Mouse (Mus musculus): ENCODE data around the gene Brsk1. TPM values are rescaled to one million over a fixed set of nuclear protein-coding genes. Genes with fewer than 3 reads are reported as not detected.

Gene Brsk1
- polyA plus RNA-seq, 1 experiment from 2014 or later = 1.7 TPM

- no peaks in the 10 kb centered on the region for H3K27me3 ChIP-seq (ENCODE audit: control insufficient read depth, insufficient read depth, low read length)
- H3K4me1 ChIP-seq (ENCODE audit: control insufficient read depth, insufficient read depth, low read length) = peaks cover 35% of the 10 kb centered on the region
- ATAC-seq (replicated peaks; ENCODE audit: insufficient number of reproducible peaks, low FRiP score, low TSS enrichment) = no peak
- no peak overlapping the region for H3K27ac ChIP-seq (ENCODE audit: low read depth, low read length)
- WGBS (ENCODE audit: insufficient replicate concordance) = 78% methylated on average over 5 of the region's 5 CpGs
- H3K9ac ChIP-seq (ENCODE audit: low read depth, low read length) = no peak overlapping the region
- no peak overlapping the region for H3K4me2 ChIP-seq
- no peaks in the 10 kb centered on the region; the same call in 1 of the 2 replicates for H3K36me3 ChIP-seq (ENCODE audit: control insufficient read depth, insufficient read depth, low read length)
- H3K9me3 ChIP-seq (replicated peaks; ENCODE audit: control insufficient read depth, low read length) = no peaks in the 10 kb centered on the region
- no peak overlapping the region for H3K4me3 ChIP-seq (ENCODE audit: low read depth, low read length)
Observed at GRCm38 (mm10) chr7:4653351-4653750, 37.1 kb upstream of the Brsk1 start.

- H3K36me3 ChIP-seq (ENCODE audit: control insufficient read depth, insufficient read depth, low read length) = no peaks in the 10 kb centered on the region; the same call in 1 of the 2 replicates
- H3K9me3 ChIP-seq (replicated peaks; ENCODE audit: control insufficient read depth, low read length) = no peaks in the 10 kb centered on the region
- H3K27me3 ChIP-seq (ENCODE audit: control insufficient read depth, insufficient read depth, low read length) = no peaks in the 10 kb centered on the region
- 79% methylated on average over 7 of the region's 7 CpGs for WGBS (ENCODE audit: insufficient replicate concordance)
- no peak overlapping the region for H3K4me2 ChIP-seq
- H3K4me3 ChIP-seq (ENCODE audit: low read depth, low read length) = no peak overlapping the region
- ATAC-seq (replicated peaks; ENCODE audit: insufficient number of reproducible peaks, low FRiP score, low TSS enrichment) = no peak
- peaks cover 35% of the 10 kb centered on the region for H3K4me1 ChIP-seq (ENCODE audit: control insufficient read depth, insufficient read depth, low read length)
- H3K9ac ChIP-seq (ENCODE audit: low read depth, low read length) = no peak overlapping the region
- no peak overlapping the region for H3K27ac ChIP-seq (ENCODE audit: low read depth, low read length)
Observed at GRCm38 (mm10) chr7:4653780-4654179, 36.6 kb upstream of the Brsk1 start.

GRCm38 (mm10) chr7:4654221-4654620 is 36.2 kb upstream of the Brsk1 start:
- Histone ChIP-seq H3K4me3 (ENCODE audit: low read depth, low read length) (no peak overlapping the region), H3K4me2 (no peak overlapping the region), H3K4me1 (ENCODE audit: control insufficient read depth, insufficient read depth, low read length) (peaks cover 35% of the 10 kb centered on the region), H3K9ac (ENCODE audit: low read depth, low read length) (no peak overlapping the region), H3K27me3 (ENCODE audit: control insufficient read depth, insufficient read depth, low read length) (no peaks in the 10 kb centered on the region), H3K9me3 (replicated peaks; ENCODE audit: control insufficient read depth, low read length) (no peaks in the 10 kb centered on the region), H3K27ac (ENCODE audit: low read depth, low read length) (no peak overlapping the region), H3K36me3 (ENCODE audit: control insufficient read depth, insufficient read depth, low read length) (no peaks in the 10 kb centered on the region; the same call in 1 of the 2 replicates)
- WGBS (ENCODE audit: insufficient replicate concordance) = 57% methylated on average over 2 of the region's 2 CpGs
- no peak for ATAC-seq (replicated peaks; ENCODE audit: insufficient number of reproducible peaks, low FRiP score, low TSS enrichment)

GRCm38 (mm10) chr7:4655393-4655792 is 35.0 kb upstream of the Brsk1 start:
- Histone ChIP-seq H3K9me3 (replicated peaks; ENCODE audit: control insufficient read depth, low read length) (no peaks in the 10 kb centered on the region), H3K4me2 (no peak overlapping the region), H3K36me3 (ENCODE audit: control insufficient read depth, insufficient read depth, low read length) (no peaks in the 10 kb centered on the region; the same call in 1 of the 2 replicates), H3K4me1 (ENCODE audit: control insufficient read depth, insufficient read depth, low read length) (peaks cover 42% of the 10 kb centered on the region), H3K9ac (ENCODE audit: low read depth, low read length) (no peak overlapping the region), H3K27ac (ENCODE audit: low read depth, low read length) (no peak overlapping the region), H3K27me3 (ENCODE audit: control insufficient read depth, insufficient read depth, low read length) (no peaks in the 10 kb centered on the region), H3K4me3 (ENCODE audit: low read depth, low read length) (no peak overlapping the region)
- ATAC-seq (replicated peaks; ENCODE audit: insufficient number of reproducible peaks, low FRiP score, low TSS enrichment) = no peak
- 89% methylated on average over 4 of the region's 4 CpGs for WGBS (ENCODE audit: insufficient replicate concordance)

GRCm38 (mm10) chr7:4655916-4656315 is 34.5 kb upstream of the Brsk1 start:
- Histone ChIP-seq H3K9ac (ENCODE audit: low read depth, low read length) (no peak overlapping the region), H3K4me3 (ENCODE audit: low read depth, low read length) (no peak overlapping the region), H3K4me1 (ENCODE audit: control insufficient read depth, insufficient read depth, low read length) (peaks cover 42% of the 10 kb centered on the region), H3K27me3 (ENCODE audit: control insufficient read depth, insufficient read depth, low read length) (no peaks in the 10 kb centered on the region), H3K4me2 (peak overlapping the region; percentile 71), H3K27ac (ENCODE audit: low read depth, low read length) (no peak overlapping the region), H3K36me3 (ENCODE audit: control insufficient read depth, insufficient read depth, low read length) (no peaks in the 10 kb centered on the region; the same call in 1 of the 2 replicates), H3K9me3 (replicated peaks; ENCODE audit: control insufficient read depth, low read length) (no peaks in the 10 kb centered on the region)
- ATAC-seq (replicated peaks; ENCODE audit: insufficient number of reproducible peaks, low FRiP score, low TSS enrichment) = no peak
- WGBS (ENCODE audit: insufficient replicate concordance) = 75% methylated on average over 1 of the region's 1 CpGs

GRCm38 (mm10) chr7:4656818-4657217 is 33.6 kb upstream of the Brsk1 start:
- ATAC-seq (replicated peaks; ENCODE audit: insufficient number of reproducible peaks, low FRiP score, low TSS enrichment) = no peak
- 54% methylated on average over 1 of the region's 1 CpGs for WGBS (ENCODE audit: insufficient replicate concordance)
- peak overlapping the region; percentile 91; the same call in 1 of the 2 replicates for H3K4me3 ChIP-seq (ENCODE audit: low read depth, low read length)
- H3K27ac ChIP-seq (ENCODE audit: low read depth, low read length) = no peak overlapping the region
- H3K4me1 ChIP-seq (ENCODE audit: control insufficient read depth, insufficient read depth, low read length) = peaks cover 42% of the 10 kb centered on the region
- H3K9ac ChIP-seq (ENCODE audit: low read depth, low read length) = no peak overlapping the region
- H3K9me3 ChIP-seq (replicated peaks; ENCODE audit: control insufficient read depth, low read length) = no peaks in the 10 kb centered on the region
- H3K36me3 ChIP-seq (ENCODE audit: control insufficient read depth, insufficient read depth, low read length) = no peaks in the 10 kb centered on the region
- H3K27me3 ChIP-seq (ENCODE audit: control insufficient read depth, insufficient read depth, low read length) = no peaks in the 10 kb centered on the region
- H3K4me2 ChIP-seq = peak overlapping the region; percentile 71

- no peak for ATAC-seq (replicated peaks; ENCODE audit: insufficient number of reproducible peaks, low FRiP score, low TSS enrichment)
- H3K9me3 ChIP-seq (replicated peaks; ENCODE audit: control insufficient read depth, low read length) = no peaks in the 10 kb centered on the region
- H3K27ac ChIP-seq (ENCODE audit: low read depth, low read length) = peak overlapping the region; percentile 22; the same call in 1 of the 2 replicates
- H3K4me2 ChIP-seq = peak overlapping the region; percentile 71
- peaks cover 3% of the 10 kb centered on the region for H3K36me3 ChIP-seq (ENCODE audit: control insufficient read depth, insufficient read depth, low read length)
- H3K27me3 ChIP-seq (ENCODE audit: control insufficient read depth, insufficient read depth, low read length) = no peaks in the 10 kb centered on the region
- peak overlapping the region; percentile 94 for H3K9ac ChIP-seq (ENCODE audit: low read depth, low read length)
- H3K4me3 ChIP-seq (ENCODE audit: low read depth, low read length) = peak overlapping the region; percentile 91
- WGBS (ENCODE audit: insufficient replicate concordance) = 45% methylated on average over 9 of the region's 9 CpGs
- H3K4me1 ChIP-seq (ENCODE audit: control insufficient read depth, insufficient read depth, low read length) = peaks cover 37% of the 10 kb centered on the region
Observed at GRCm38 (mm10) chr7:4657521-4658127, 32.8 kb upstream of the Brsk1 start.

GRCm38 (mm10) chr7:4658128-4658907 is 32.1 kb upstream of the Brsk1 start:
- under 1% methylated on average over 63 of the region's 78 CpGs for whole genome bisulfite sequencing (ENCODE audit: insufficient replicate concordance)
- no peaks in the 10 kb centered on the region for H3K27me3 ChIP-seq (ENCODE audit: control insufficient read depth, insufficient read depth, low read length)
- H3K27ac ChIP-seq (ENCODE audit: low read depth, low read length) = peak overlapping the region; percentile 96
- H3K4me1 ChIP-seq (ENCODE audit: control insufficient read depth, insufficient read depth, low read length) = peaks cover 35% of the 10 kb centered on the region
- peak overlapping the region; percentile 91 for H3K4me3 ChIP-seq (ENCODE audit: low read depth, low read length)
- no peaks in the 10 kb centered on the region for H3K9me3 ChIP-seq (replicated peaks; ENCODE audit: control insufficient read depth, low read length)
- ATAC-seq (replicated peaks; ENCODE audit: insufficient number of reproducible peaks, low FRiP score, low TSS enrichment) = peak; percentile 60
- H3K36me3 ChIP-seq (ENCODE audit: control insufficient read depth, insufficient read depth, low read length) = peaks cover 4% of the 10 kb centered on the region
- H3K9ac ChIP-seq (ENCODE audit: low read depth, low read length) = peak overlapping the region; percentile 94
- H3K4me2 ChIP-seq = peak overlapping the region; percentile 71

Data from heart, embryonic 11.5 days (tissue).